Mouse (Mus musculus): ENCODE data around the gene Scgb2b17. TPM values are rescaled to one million over a fixed set of nuclear protein-coding genes. Genes with fewer than 3 reads are reported as not detected.
"Not testable (repeated sequence)": the region's sequence is repeated elsewhere in the genome, so short reads cannot be mapped to it uniquely, and the experiment has no call there.

Scgb2b17 gene
- not detected in 2 replicates for polyA plus RNA-seq (2012; rRNA removed)

GRCm38 (mm10) chr7:33056461-33056860 lies at the start of gene Scgb2b17:
Scgb2b17 (minus strand) TSS chr7:33056561.
- DNase-seq; H3K27ac ChIP-seq (ENCODE audit: insufficient read depth, low read length); H3K4me3 ChIP-seq (replicated peaks; ENCODE audit: insufficient read depth, low read depth, low read length); H3K27me3 ChIP-seq (ENCODE audit: control insufficient read depth, insufficient read depth, low read length); H3K4me1 ChIP-seq (ENCODE audit: control insufficient read depth, insufficient read depth, low read length): not testable (repeated sequence)

DNA sequence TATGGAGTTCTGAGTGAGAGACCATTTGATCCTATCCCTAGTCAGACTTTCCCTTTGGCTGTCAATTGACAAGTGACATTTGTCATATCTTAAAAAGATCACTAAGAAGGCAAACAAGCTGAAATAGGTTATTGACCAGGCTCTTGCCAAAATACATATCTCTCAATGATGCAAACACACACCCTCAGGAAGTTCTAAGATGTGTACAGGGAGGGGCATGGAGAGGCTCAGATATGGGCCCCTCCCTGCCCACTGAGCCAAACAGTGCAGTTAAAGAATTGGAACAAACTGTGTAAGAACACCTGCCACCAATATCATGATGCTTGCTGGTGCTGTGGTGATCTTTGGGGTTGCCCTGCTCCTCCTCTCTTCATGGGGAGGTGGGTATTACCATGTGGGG lies 6.8 kb upstream of the Scgb2b17 start, which contains the start of gene Scgb1b17:
Gene Scgb1b17 (plus strand): TSS at position 301 of the 400 bp plus-strand sequence.
- H3K27me3 ChIP-seq (ENCODE audit: control insufficient read depth, insufficient read depth, low read length); H3K27ac ChIP-seq (ENCODE audit: insufficient read depth, low read length); H3K4me3 ChIP-seq (replicated peaks; ENCODE audit: insufficient read depth, low read depth, low read length); DNase-seq; H3K4me1 ChIP-seq (ENCODE audit: control insufficient read depth, insufficient read depth, low read length): not testable (repeated sequence)

Other genes with a start within 250 kb of the Scgb2b17 start
- gene Scgb2b15, start 226.9 kb downstream of the Scgb2b17 start, polyA plus RNA-seq (2012; rRNA removed): not detected in 2 replicates
- not detected in 2 replicates for gene Scgb1b15, start 220.0 kb downstream of the Scgb2b17 start, polyA plus RNA-seq (2012; rRNA removed)
- not detected in 2 replicates for gene Scgb1b17, start 6.9 kb upstream of the Scgb2b17 start, polyA plus RNA-seq (2012; rRNA removed)
- not detected in 2 replicates for gene Scgb2b18, start 117.3 kb upstream of the Scgb2b17 start, polyA plus RNA-seq (2012; rRNA removed)
- gene Scgb1b18, start 129.0 kb upstream of the Scgb2b17 start, polyA plus RNA-seq (2012; rRNA removed): not detected in 2 replicates
- not detected in 2 replicates for gene Scgb2b19, start 223.8 kb upstream of the Scgb2b17 start, polyA plus RNA-seq (2012; rRNA removed)
- gene Scgb1b19, start 230.7 kb upstream of the Scgb2b17 start, polyA plus RNA-seq (2012; rRNA removed): not detected in 2 replicates

All from cerebellum, adult 2 months (tissue).